Mouse (Mus musculus) hindbrain, embryonic 10.5 days (tissue): ENCODE results near the gene Bysl. TPM values are rescaled to one million over a fixed set of nuclear protein-coding genes. Genes with fewer than 3 reads are reported as not detected.
A peak's percentile ranks its signal among the peaks of the same experiment; 100 is the strongest.
"Not testable (repeated sequence)": the region's sequence is repeated elsewhere in the genome, so short reads cannot be mapped to it uniquely, and the experiment has no call there.

Experiments used
- DNase-seq: peaks from one replicate; pipeline ENCODE4 v3.0.0-alpha.2; 2017; ENCODE audit warnings: low spot score
- H3K27ac ChIP-seq: fragments of 300-500 bp; sonication (generic); 2 replicates; pipeline ENCODE4 v1.5.1; 2016; ENCODE audit warnings: mild to moderate bottlenecking, moderate library complexity
- H3K27me3 ChIP-seq: fragments of 300-500 bp; sonication (generic); 2 replicates; pipeline ENCODE4 v1.6.1; 2016; ENCODE audit warnings: mild to moderate bottlenecking; ENCODE audit not compliant: poor library complexity, insufficient read depth, severe bottlenecking
- H3K36me3 ChIP-seq: fragments of 300-500 bp; sonication (generic); 2 replicates; pipeline ENCODE4 v1.6.1; 2016; ENCODE audit warnings: mild to moderate bottlenecking, moderate library complexity
- H3K4me1 ChIP-seq: fragments of 300-500 bp; sonication (generic); replicated peaks from 2 replicates; pipeline ENCODE4 v1.6.1; 2016; ENCODE audit warnings: mild to moderate bottlenecking
- H3K4me3 ChIP-seq: fragments of 300-500 bp; sonication (generic); 2 replicates; pipeline ENCODE4 v1.5.1; 2016; ENCODE audit warnings: mild to moderate bottlenecking, moderate library complexity
- H3K9me3 ChIP-seq: fragments of 300-500 bp; sonication (generic); 2 replicates; pipeline ENCODE4 v1.6.1; 2016; ENCODE audit warnings: mild to moderate bottlenecking, moderate library complexity
- WGBS: fragments of 180-500 bp; shearing (Covaris S2); methylation state at CpG from one replicate; pipeline ENCODE4 v1.1.7; 2016; 5-methylcytosine and 5-hydroxymethylcytosine counted together
- polyA plus RNA-seq: library from polyadenylated mRNA; unstranded; fragments of >200 nt; fragmentation: Nextera tagmentation; extraction: Ambion mirVana; gene quantifications from 2 replicates; pipeline ENCODE4 v1.2.1, GENCODE M21; 2016

Gene Bysl
- polyA plus RNA-seq, 1 experiment from 2014 or later, result 39.0 TPM

DNA sequence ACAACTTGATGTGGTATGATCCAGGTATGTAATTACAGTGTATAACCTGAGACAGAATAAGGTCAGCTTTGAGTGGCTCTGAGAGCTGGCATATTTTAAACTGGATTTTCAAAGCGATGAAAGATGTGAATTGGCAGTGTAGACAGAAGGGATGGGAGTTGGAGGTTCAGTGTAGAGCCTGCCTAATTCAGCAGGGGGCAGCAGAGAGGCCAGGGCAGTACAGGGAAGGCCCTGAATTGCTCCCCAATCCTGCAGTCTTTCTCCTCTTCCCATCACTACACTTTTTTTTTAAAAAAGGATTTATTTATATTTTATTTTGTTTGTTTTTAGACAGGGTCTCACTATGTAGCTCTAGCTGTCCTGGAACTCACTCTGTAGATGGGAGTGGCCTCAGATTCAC is 2.7 kb upstream of the Bysl start:
- no peaks in the 10 kb centered on the region for H3K27me3 ChIP-seq
- H3K4me3 ChIP-seq, result no peak overlapping the region
- H3K4me1 ChIP-seq, result peaks cover 26% of the 10 kb centered on the region
- H3K36me3 ChIP-seq, result peaks cover 61% of the 10 kb centered on the region
- H3K27ac ChIP-seq, result no peak overlapping the region
- 89% methylated on average over 1 of the region's 1 CpGs for WGBS
- no peak for DNase-seq
- no peaks in the 10 kb centered on the region for H3K9me3 ChIP-seq

GRCm38 (mm10) chr17:47611661-47611982 is 330 bp upstream of the Bysl start:
- peaks cover 66% of the 10 kb centered on the region for H3K36me3 ChIP-seq
- no peaks in the 10 kb centered on the region for H3K9me3 ChIP-seq
- H3K27ac ChIP-seq, result peak overlapping the region; percentile 88
- no peaks in the 10 kb centered on the region for H3K27me3 ChIP-seq
- peaks cover 26% of the 10 kb centered on the region for H3K4me1 ChIP-seq
- WGBS, result under 1% methylated on average over 13 of the region's 13 CpGs
- H3K4me3 ChIP-seq, result peak overlapping the region; percentile 94
- no peak for DNase-seq

GRCm38 (mm10) chr17:47609182-47609581 is 2.1 kb downstream of the Bysl start:
- Histone ChIP-seq H3K9me3 (no peaks in the 10 kb centered on the region), H3K4me1 (peaks cover 26% of the 10 kb centered on the region), H3K36me3 (peaks cover 66% of the 10 kb centered on the region), H3K27me3 (no peaks in the 10 kb centered on the region), H3K27ac (no peak overlapping the region), H3K4me3 (no peak overlapping the region)
- DNase-seq, result no peak
- 94% methylated on average over 4 of the region's 4 CpGs for WGBS

DNA sequence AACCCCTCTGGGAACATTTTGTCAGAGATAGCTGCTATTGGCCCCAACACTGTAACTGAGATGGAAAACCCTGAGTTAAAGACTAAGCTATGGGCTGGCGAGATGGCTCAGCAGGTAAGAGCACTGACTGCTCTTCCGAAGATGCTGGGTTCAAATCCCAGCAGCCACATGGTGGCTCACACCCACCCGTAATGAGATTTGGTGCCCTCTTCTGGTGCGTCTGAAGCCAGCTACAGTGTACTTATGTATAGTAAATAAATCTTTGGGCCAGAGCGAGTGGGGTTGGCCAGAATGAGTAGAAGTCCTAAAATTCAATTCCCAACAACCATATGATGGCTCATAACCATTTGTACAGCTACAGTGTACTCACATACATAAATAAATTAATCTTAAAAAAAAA is 5.1 kb downstream of the Bysl start:
- Histone ChIP-seq H3K4me1 (peaks cover 13% of the 10 kb centered on the region), H3K4me3 (no peak overlapping the region), H3K27ac (no peak overlapping the region), H3K9me3 (no peaks in the 10 kb centered on the region), H3K36me3 (peaks cover 77% of the 10 kb centered on the region), H3K27me3 (no peaks in the 10 kb centered on the region)
- WGBS, result 82% methylated on average over 5 of the region's 5 CpGs
- DNase-seq, result no peak

- Histone ChIP-seq H3K4me1 (peaks cover 7% of the 10 kb centered on the region), H3K27me3 (no peaks in the 10 kb centered on the region), H3K4me3 (no peak overlapping the region), H3K9me3 (no peaks in the 10 kb centered on the region), H3K27ac (no peak overlapping the region), H3K36me3 (peaks cover 97% of the 10 kb centered on the region)
- no peak for DNase-seq
- WGBS, result 95% methylated on average over 11 of the region's 11 CpGs
Measured at GRCm38 (mm10) chr17:47602289-47602688, 9.0 kb downstream of the Bysl start.

GRCm38 (mm10) chr17:47601389-47601755 is 9.9 kb downstream of the Bysl start:
- Histone ChIP-seq H3K27ac (no peak overlapping the region), H3K4me3 (no peak overlapping the region), H3K27me3 (no peaks in the 10 kb centered on the region), H3K36me3 (peaks cover 97% of the 10 kb centered on the region), H3K4me1 (peaks cover 16% of the 10 kb centered on the region), H3K9me3 (no peaks in the 10 kb centered on the region)
- WGBS, result 94% methylated on average over 10 of the region's 10 CpGs
- DNase-seq, result no peak

DNA sequence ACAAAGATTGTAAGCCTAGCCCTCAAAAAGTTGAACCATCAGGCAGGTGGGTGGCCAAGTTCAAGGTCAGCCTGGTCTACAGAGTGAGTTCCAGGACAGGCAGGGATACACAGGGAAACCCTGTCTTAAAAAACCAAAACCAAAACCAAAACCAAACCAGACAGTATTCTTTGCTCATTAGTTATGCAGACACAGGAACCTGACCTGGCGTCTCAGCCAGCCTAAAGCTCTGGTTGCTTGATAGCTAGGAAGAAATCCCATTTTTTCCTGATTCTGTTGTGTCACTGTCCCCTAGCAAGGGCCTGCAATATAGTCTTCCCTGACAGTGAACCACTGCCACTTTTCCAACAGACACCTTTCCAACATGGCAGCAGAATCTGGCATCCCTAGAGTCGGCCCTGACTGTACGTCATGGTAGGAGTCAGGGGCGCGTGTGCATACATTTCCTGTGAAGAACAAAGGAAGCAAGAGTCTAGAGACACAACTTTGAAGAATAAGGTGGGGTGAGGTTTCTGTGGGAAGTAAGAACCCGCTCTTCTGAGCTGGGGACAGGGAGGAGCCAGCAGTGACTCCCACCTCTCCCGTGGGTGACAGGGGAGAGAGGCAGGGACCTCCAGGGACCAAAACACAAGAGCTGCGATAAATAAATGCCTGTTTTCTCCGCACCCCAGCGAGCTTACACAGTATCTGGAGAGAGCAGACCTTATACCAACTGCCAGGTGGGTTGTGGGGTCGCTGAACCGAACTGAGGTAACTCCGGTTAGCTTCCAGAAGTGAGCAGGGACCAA is 10.5 kb downstream of the Bysl start:
- 91% methylated on average over 13 of the region's 13 CpGs for WGBS
- peaks cover 22% of the 10 kb centered on the region for H3K4me1 ChIP-seq
- no peak overlapping the region for H3K4me3 ChIP-seq
- no peak overlapping the region for H3K27ac ChIP-seq
- peaks cover 94% of the 10 kb centered on the region for H3K36me3 ChIP-seq
- no peaks in the 10 kb centered on the region for H3K9me3 ChIP-seq
- no peaks in the 10 kb centered on the region for H3K27me3 ChIP-seq
- no peak for DNase-seq

GRCm38 (mm10) chr17:47599511-47600297 is 11.6 kb downstream of the Bysl start:
- Histone ChIP-seq H3K4me1 (peaks cover 33% of the 10 kb centered on the region), H3K36me3 (peaks cover 83% of the 10 kb centered on the region), H3K9me3 (no peaks in the 10 kb centered on the region), H3K27me3 (no peaks in the 10 kb centered on the region), H3K27ac (no peak overlapping the region), H3K4me3 (no peak overlapping the region)
- WGBS, result 80% methylated on average over 11 of the region's 11 CpGs
- DNase-seq, result no peak

DNA sequence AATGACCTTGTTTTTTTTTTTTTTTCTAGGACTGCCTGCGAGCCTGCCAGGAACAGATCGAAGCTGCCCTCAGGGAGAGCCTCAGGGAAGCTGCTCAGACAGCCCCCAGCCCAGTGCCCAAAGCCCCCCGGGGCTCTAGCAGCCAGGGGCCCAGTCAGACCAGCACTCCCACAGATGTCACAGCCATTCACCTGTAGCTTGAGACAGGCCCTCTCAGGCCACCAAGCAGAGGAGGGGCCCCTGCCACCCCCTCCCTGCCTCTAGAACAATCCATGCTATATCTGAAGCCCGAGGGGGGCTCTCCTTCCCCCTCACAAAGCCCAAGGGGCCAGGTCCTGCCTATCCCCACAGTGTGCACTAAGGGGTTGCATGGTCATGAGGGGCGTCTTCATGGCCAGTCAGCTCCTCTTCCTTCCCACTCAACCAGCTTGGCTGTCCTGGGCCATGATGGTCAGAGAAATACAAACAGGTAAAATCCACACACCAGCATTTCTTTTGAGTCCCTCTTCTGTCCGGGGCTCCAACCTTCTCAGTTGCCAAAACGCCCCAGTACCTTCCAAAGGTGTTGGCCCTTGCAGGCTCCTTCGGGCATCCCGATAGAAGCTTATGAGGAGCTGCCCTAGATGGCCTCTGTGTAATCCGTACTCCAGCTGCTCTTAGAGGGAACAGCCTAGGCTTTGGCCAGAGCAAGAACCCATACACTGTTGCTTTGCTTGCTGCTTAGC is 12.6 kb downstream of the Bysl start:
- not testable (repeated sequence) for H3K27me3 ChIP-seq, H3K9me3 ChIP-seq, DNase-seq, H3K4me3 ChIP-seq
- H3K27ac ChIP-seq, result peak overlapping the region; percentile 59
- H3K4me1 ChIP-seq, result peaks cover 42% of the 10 kb centered on the region
- H3K36me3 ChIP-seq, result peaks cover 73% of the 10 kb centered on the region
- 84% methylated on average over 10 of the region's 10 CpGs for WGBS

DNA sequence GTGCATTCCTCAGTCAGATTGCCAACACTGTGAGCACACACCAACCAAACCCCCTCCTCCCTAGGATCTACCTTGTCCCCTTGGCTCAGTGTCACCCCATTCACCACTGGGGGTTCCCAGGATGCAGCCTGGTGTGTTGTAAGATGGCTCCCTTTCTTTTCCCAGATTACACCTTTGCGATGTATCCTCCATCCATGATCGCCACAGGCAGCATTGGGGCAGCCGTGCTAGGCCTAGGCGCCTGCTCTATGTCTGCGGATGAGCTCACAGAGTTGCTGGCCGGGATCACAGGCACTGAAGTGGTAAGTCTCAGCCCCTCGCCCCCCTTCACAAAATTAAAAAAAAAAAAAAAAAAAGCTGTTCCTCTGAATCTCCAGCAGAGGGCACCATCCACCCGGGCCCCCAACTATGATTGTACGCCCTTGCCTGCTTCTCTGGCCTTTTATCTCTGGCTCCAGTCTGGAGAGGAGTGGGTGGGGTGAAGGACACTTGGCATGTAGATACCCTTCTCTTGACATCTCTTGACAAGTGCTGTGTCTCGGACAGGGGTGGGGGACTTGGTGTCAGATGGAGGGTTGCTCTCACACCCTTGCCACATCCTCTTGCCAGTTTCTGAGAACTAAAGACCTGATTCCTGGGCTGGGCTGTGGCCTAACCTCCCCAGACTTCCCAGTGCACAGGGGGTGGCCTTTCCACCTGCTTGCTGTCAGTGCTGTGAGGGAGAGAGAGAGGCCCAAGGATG is 13.3 kb downstream of the Bysl start:
- 27% methylated on average over 10 of the region's 10 CpGs for WGBS
- H3K4me1 ChIP-seq, result peaks cover 46% of the 10 kb centered on the region

GRCm38 (mm10) chr17:47597261-47597660 is 14.0 kb downstream of the Bysl start:
- Histone ChIP-seq H3K4me3 (peak overlapping the region; percentile 30), H3K27ac (peak overlapping the region; percentile 90; the same call in 1 of the 2 replicates), H3K4me1 (peaks cover 50% of the 10 kb centered on the region)

More for the DNA sequence above, 13.3 kb downstream of the Bysl start:
- peak; percentile 38 for DNase-seq
- Histone ChIP-seq H3K27me3 (no peaks in the 10 kb centered on the region), H3K4me3 (0 out of 2 replicates have a peak overlapping the region, but pooled peaks have one; percentile 30), H3K36me3 (peaks cover 69% of the 10 kb centered on the region), H3K9me3 (no peaks in the 10 kb centered on the region), H3K27ac (peak overlapping the region; percentile 90)

GRCm38 (mm10) chr17:47596839-47597164 is 14.5 kb downstream of the Bysl start:
- DNase-seq, result no peak
- WGBS, result 80% methylated on average over 5 of the region's 5 CpGs
- H3K4me3 ChIP-seq, result peak overlapping the region; percentile 66
- H3K4me1 ChIP-seq, result peaks cover 50% of the 10 kb centered on the region
- peak overlapping the region; percentile 90 for H3K27ac ChIP-seq
- H3K27me3 ChIP-seq, result no peaks in the 10 kb centered on the region
- no peaks in the 10 kb centered on the region for H3K9me3 ChIP-seq
- H3K36me3 ChIP-seq, result peaks cover 57% of the 10 kb centered on the region

More at GRCm38 (mm10) chr17:47597261-47597660, 14.0 kb downstream of the Bysl start:
- Histone ChIP-seq H3K27me3 (no peaks in the 10 kb centered on the region), H3K9me3 (no peaks in the 10 kb centered on the region), H3K36me3 (peaks cover 62% of the 10 kb centered on the region)
- DNase-seq, result no peak
- 76% methylated on average over 13 of the region's 13 CpGs for WGBS
